Mouse (Mus musculus) CH12.LX (cell line): ENCODE data around the gene Slc4a10. TPM values are rescaled to one million over a fixed set of nuclear protein-coding genes. Genes with fewer than 3 reads are reported as not detected.

Source experiments
- DNase-seq: peaks from one replicate; pipeline ENCODE4 v3.0.0-alpha.2; 2013; ENCODE audit errors: extremely low read depth
- H3K27ac ChIP-seq: 2 replicates; pipeline ENCODE4 v1.5.1; 2012; ENCODE audit warnings: low read depth, mild to moderate bottlenecking, control low read depth, moderate library complexity; ENCODE audit not compliant: insufficient read depth
- H3K27me3 ChIP-seq: replicated peaks from 2 replicates; pipeline ENCODE3; 2012; ENCODE audit warnings: inconsistent platforms
- H3K36me3 ChIP-seq, 2 experiments: replicated peaks in 1 of 2; 2 replicates each; pipeline versions ENCODE3 to v1.6.1; 2012; ENCODE audit warnings: inconsistent platforms in 1 of 2, low read length in 1 of 2, mild to moderate bottlenecking in 1 of 2, mixed read lengths in 1 of 2, moderate library complexity in 1 of 2; ENCODE audit not compliant: control insufficient read depth in 1 of 2, insufficient read depth in 1 of 2
- H3K4me1 ChIP-seq, 2 experiments: 2 replicates each; pipeline ENCODE4 v1.6.1; 2012; ENCODE audit warnings: inconsistent platforms in 1 of 2, moderate library complexity in 1 of 2; ENCODE audit not compliant: insufficient read depth in 2 of 2, control insufficient read depth in 1 of 2
- H3K4me2 ChIP-seq: 2 replicates; pipeline ENCODE4 v1.6.1; 2012; ENCODE audit warnings: low read depth, mild to moderate bottlenecking, control low read depth; ENCODE audit not compliant: poor library complexity, insufficient read depth, severe bottlenecking
- H3K4me3 ChIP-seq, 3 experiments: fragments of 150-350 bp in 1 of 3; sonication (generic) in 1 of 3; replicated peaks in 1 of 3; 2 replicates each; pipeline versions ENCODE3 to v1.5.1; 2011 to 2012; ENCODE audit warnings: low read depth in 2 of 3, low read length in 2 of 3, mild to moderate bottlenecking in 2 of 3, moderate library complexity in 2 of 3, control low read depth in 1 of 3, improper control_type of control experiment in 1 of 3, inconsistent platforms in 1 of 3, mixed read lengths in 1 of 3; ENCODE audit not compliant: poor library complexity in 1 of 3
- H3K79me2 ChIP-seq: replicated peaks from 2 replicates; pipeline ENCODE4 v1.6.1; 2012; ENCODE audit warnings: mild to moderate bottlenecking, moderate library complexity; ENCODE audit not compliant: control insufficient read depth, poor library complexity, insufficient read depth, severe bottlenecking; ENCODE audit errors: extremely low read depth
- H3K9ac ChIP-seq: 2 replicates; pipeline ENCODE4 v1.6.1; 2012; ENCODE audit warnings: low read depth, mild to moderate bottlenecking, control low read depth, moderate library complexity; ENCODE audit not compliant: insufficient read depth
- H3K9me3 ChIP-seq: replicated peaks from 2 replicates; pipeline ENCODE3; 2012; ENCODE audit warnings: low read length, inconsistent platforms, mixed read lengths
- BHLHE40 ChIP-seq: IDR thresholded peaks from 2 replicates; pipeline ENCODE4 v1.6.1; 2011; ENCODE audit warnings: mild to moderate bottlenecking, low read depth, low read length, improper control_type of control experiment
- CHD1 ChIP-seq: IDR thresholded peaks from 2 replicates; pipeline ENCODE4 v1.6.1; 2012; ENCODE audit warnings: low read depth, low read length, improper control_type of control experiment, inconsistent platforms
- CTCF ChIP-seq, 2 experiments: IDR thresholded peaks in 1 of 2; conservative IDR thresholded peaks in 1 of 2; 2 replicates each; pipeline ENCODE4 v1.5.1; 2011 to 2012; ENCODE audit warnings: low read depth in 2 of 2, low read length in 2 of 2, improper control_type of control experiment in 1 of 2, inconsistent platforms in 1 of 2, mild to moderate bottlenecking in 1 of 2, moderate library complexity in 1 of 2
- EP300 ChIP-seq: IDR thresholded peaks from 2 replicates; pipeline ENCODE4 v1.6.1; 2011; ENCODE audit warnings: low read length, improper control_type of control experiment
- ETS1 ChIP-seq: conservative IDR thresholded peaks from 2 replicates; pipeline ENCODE4 v1.6.1; 2012; ENCODE audit warnings: low read depth, mild to moderate bottlenecking, inconsistent platforms, low read length, improper control_type of control experiment, moderate library complexity
- HCFC1 ChIP-seq: IDR thresholded peaks from 2 replicates; pipeline ENCODE4 v1.6.1; 2012; ENCODE audit warnings: low read depth, mild to moderate bottlenecking, inconsistent platforms, low read length, improper control_type of control experiment
- IRF4 ChIP-seq: IDR thresholded peaks from 2 replicates; pipeline ENCODE4 v1.6.1; 2014; ENCODE audit warnings: low read depth, mild to moderate bottlenecking, inconsistent platforms, low read length, improper control_type of control experiment
- JUND ChIP-seq: conservative IDR thresholded peaks from 2 replicates; pipeline ENCODE4 v1.6.1; 2011; ENCODE audit warnings: low read depth, low read length, improper control_type of control experiment
- KAT2A ChIP-seq: IDR thresholded peaks from 2 replicates; pipeline ENCODE4 v1.6.1; 2012; ENCODE audit warnings: low read length, improper control_type of control experiment, inconsistent platforms; ENCODE audit not compliant: insufficient replicate concordance
- MAFK ChIP-seq: IDR thresholded peaks from 2 replicates; pipeline ENCODE4 v1.6.1; 2011; ENCODE audit warnings: low read length, improper control_type of control experiment; ENCODE audit not compliant: insufficient replicate concordance
- MYC ChIP-seq: IDR thresholded peaks from 2 replicates; pipeline ENCODE4 v1.6.1; 2011; ENCODE audit warnings: low read depth, mild to moderate bottlenecking, improper control_type of control experiment, low read length
- NELFE ChIP-seq: IDR thresholded peaks from 2 replicates; pipeline ENCODE4 v1.6.1; 2011; ENCODE audit warnings: low read depth, low read length, improper control_type of control experiment
- NRF1 ChIP-seq: IDR thresholded peaks from 2 replicates; pipeline ENCODE4 v1.6.1; 2014; ENCODE audit warnings: low read depth, mild to moderate bottlenecking, inconsistent platforms, low read length, improper control_type of control experiment, moderate library complexity
- POLR2A ChIP-seq: IDR thresholded peaks from 2 replicates; pipeline ENCODE4 v1.6.1; 2011; ENCODE audit warnings: low read depth, mild to moderate bottlenecking, improper control_type of control experiment, low read length
- RAD21 ChIP-seq: IDR thresholded peaks from 2 replicates; pipeline ENCODE4 v1.6.1; 2011; ENCODE audit warnings: low read depth, mild to moderate bottlenecking, low read length, improper control_type of control experiment, moderate library complexity
- RCOR1 ChIP-seq: conservative IDR thresholded peaks from 2 replicates; pipeline ENCODE4 v1.6.1; 2012; ENCODE audit warnings: low read depth, mild to moderate bottlenecking, inconsistent platforms, low read length, improper control_type of control experiment
- SIN3A ChIP-seq: IDR thresholded peaks from 2 replicates; pipeline ENCODE4 v1.6.1; 2012; ENCODE audit warnings: low read length, improper control_type of control experiment, inconsistent platforms
- SMC3 ChIP-seq: IDR thresholded peaks from 2 replicates; pipeline ENCODE4 v1.6.1; 2011; ENCODE audit warnings: low read depth, low read length, improper control_type of control experiment
- UBTF ChIP-seq: IDR thresholded peaks from 2 replicates; pipeline ENCODE4 v1.6.1; 2012; ENCODE audit warnings: low read depth, mild to moderate bottlenecking, inconsistent platforms, low read length, improper control_type of control experiment, moderate library complexity
- USF1 ChIP-seq: IDR thresholded peaks from 2 replicates; pipeline ENCODE4 v1.6.1; 2014; ENCODE audit warnings: low read depth, mild to moderate bottlenecking, inconsistent platforms, low read length, improper control_type of control experiment
- USF2 ChIP-seq: conservative IDR thresholded peaks from 2 replicates; pipeline ENCODE4 v1.6.1; 2011; ENCODE audit warnings: low read depth, low read length, improper control_type of control experiment
- dilution Hi-C: fragments of 300-500 bp; cut with MboI; formaldehyde crosslinking; loops from 2 replicates; pipeline ENCODE4 v1.14.3; 2020; ENCODE audit warnings: low sequenced_read_pairs; ENCODE audit not compliant: extremely low pct_unique_long_range_greater_than_20kb, extremely low pct_ligation_motif_present
- in situ Hi-C: fragments of 300-500 bp; cut with MboI; formaldehyde crosslinking; loops from 3 replicates; pipeline ENCODE4 v1.14.3; 2019; ENCODE audit warnings: low sequenced_read_pairs, low pct_ligation_motif_present, low pct_unique_long_range_greater_than_20kb, mixed read lengths
- polyA plus RNA-seq: library from polyadenylated mRNA; unstranded; fragments of >175 nt; gene quantifications from 2 replicates; pipeline ENCODE4 v1.2.1, GENCODE M21; 2012; ENCODE audit warnings: low read depth; ENCODE audit not compliant: insufficient read length
- total RNA-seq, 2 experiments: library from RNA; depleted of rRNA; stranded (reverse); fragments of 300-350 nt in 1 of 2; fragments of >200 nt in 1 of 2; gene quantifications; 2 replicates each; pipeline ENCODE4 v1.2.3; 2012 to 2014

Slc4a10 gene
- total and polyA plus RNA-seq, 3 experiments, result not detected

DNA sequence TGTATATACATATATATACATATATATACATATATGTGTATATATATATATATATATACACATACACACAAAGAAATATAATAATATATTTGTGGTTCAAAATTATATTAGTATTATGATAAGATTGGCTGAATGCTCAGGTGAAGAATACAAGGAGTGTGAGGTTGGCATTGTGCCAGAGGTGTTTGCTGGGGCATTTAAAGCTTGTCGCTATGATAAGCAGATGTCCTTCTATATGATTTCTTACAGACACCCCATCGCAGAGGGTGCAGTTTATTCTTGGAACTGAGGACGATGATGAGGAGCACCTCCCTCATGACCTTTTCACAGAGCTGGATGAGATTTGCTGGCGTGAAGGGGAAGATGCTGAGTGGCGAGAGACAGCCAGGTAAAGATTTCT lies 164.8 kb downstream of the Slc4a10 start:
- dilution Hi-C loops, result no loop called here
- Histone ChIP-seq H3K9ac (no peak overlapping the region), H3K27me3 (no peaks in the 10 kb centered on the region), H3K79me2 (no peaks in the 10 kb centered on the region), H3K4me1 (no peaks in the 10 kb centered on the region), H3K4me2 (no peak overlapping the region), H3K9me3 (no peaks in the 10 kb centered on the region), H3K36me3 (no peaks in the 10 kb centered on the region), H3K27ac (no peak overlapping the region), H3K4me3 (no peak overlapping the region)
- no peak for TF ChIP-seq RCOR1
- TF ChIP-seq MAFK, result no peak
- no peak for TF ChIP-seq HCFC1
- no peak for TF ChIP-seq SMC3
- TF ChIP-seq CTCF (conservative IDR thresholded peaks at IDR 0.05 in 1 of 2, IDR thresholded peaks at IDR 0.05 in 1 of 2; ENCODE audit: low read depth in 2 of 2, low read length in 2 of 2), result no peak
- TF ChIP-seq USF1, result no peak
- no peak for TF ChIP-seq NRF1
- no peak for TF ChIP-seq POLR2A
- TF ChIP-seq CHD1, result no peak
- TF ChIP-seq ETS1, result no peak
- TF ChIP-seq JUND, result no peak
- no peak for TF ChIP-seq EP300
- TF ChIP-seq NELFE, result no peak
- TF ChIP-seq SIN3A, result no peak
- TF ChIP-seq USF2, result no peak
- no peak for TF ChIP-seq MYC
- no peak for TF ChIP-seq RAD21
- TF ChIP-seq BHLHE40, result no peak
- TF ChIP-seq KAT2A, result no peak
- no peak for DNase-seq
- in situ Hi-C loops, result no loop called here

DNA sequence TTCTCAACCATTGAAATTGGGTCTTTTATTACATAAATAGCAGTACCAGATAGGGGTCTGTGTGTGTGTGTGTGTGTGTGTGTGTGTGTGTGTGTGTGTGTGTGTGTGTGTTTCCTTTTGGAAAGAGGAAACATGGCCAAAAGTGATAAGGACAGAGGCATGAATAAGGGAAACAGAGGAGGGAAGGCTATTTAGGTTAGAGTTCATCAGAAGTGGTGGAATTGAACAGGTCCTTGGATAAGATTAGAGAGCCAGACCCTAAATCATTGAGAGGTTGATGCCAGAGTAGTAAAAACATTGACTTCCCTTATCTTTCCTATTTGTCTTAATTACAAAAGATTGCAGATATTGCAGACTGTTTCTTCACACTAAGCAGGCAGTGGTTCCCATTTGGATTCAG lies 181.3 kb downstream of the Slc4a10 start:
- dilution Hi-C loops (no loop called here), in situ Hi-C loops (no loop called here)
- Histone ChIP-seq H3K4me1 (no peaks in the 10 kb centered on the region), H3K36me3 (no peaks in the 10 kb centered on the region), H3K4me3 (no peak overlapping the region), H3K9me3 (no peaks in the 10 kb centered on the region), H3K79me2 (no peaks in the 10 kb centered on the region), H3K27ac (no peak overlapping the region), H3K27me3 (no peaks in the 10 kb centered on the region), H3K9ac (no peak overlapping the region), H3K4me2 (no peak overlapping the region)
- no peak for DNase-seq
- TF ChIP-seq USF2 (no peak), MYC (no peak), IRF4 (no peak), CTCF (conservative IDR thresholded peaks at IDR 0.05 in 1 of 2, IDR thresholded peaks at IDR 0.05 in 1 of 2; ENCODE audit: low read depth in 2 of 2, low read length in 2 of 2) (no peak), UBTF (no peak), HCFC1 (no peak)
